Mouse (Mus musculus): ENCODE data around the gene 2210408I21Rik.

Gene 2210408I21Rik

GRCm38 (mm10) chr13:77134931-77135620 lies at the start of gene 2210408I21Rik, which contains the start of gene Slf1:
Gene 2210408I21Rik (plus strand): TSS chr13:77135540.
Gene Slf1 (minus strand): TSS chr13:77135473.
- DNase-seq: peak; percentile 77

- peak; percentile 12 for DNase-seq
Observed at GRCm38 (mm10) chr13:77092876-77093275, 42.5 kb upstream of the 2210408I21Rik start.

GRCm38 (mm10) chr13:77107734-77108133 lies 27.6 kb upstream of the 2210408I21Rik start:
- DNase-seq: no peak

- DNase-seq: no peak
Observed at GRCm38 (mm10) chr13:77118695-77119094, 16.6 kb upstream of the 2210408I21Rik start.

- DNase-seq: no peak
Observed at GRCm38 (mm10) chr13:77125159-77125558, 10.2 kb upstream of the 2210408I21Rik start.

- DNase-seq: no peak
Observed at GRCm38 (mm10) chr13:77128240-77128639, 7.1 kb upstream of the 2210408I21Rik start.

- DNase-seq: no peak
Observed at GRCm38 (mm10) chr13:77131132-77131531, 4.2 kb upstream of the 2210408I21Rik start.

- DNase-seq: no peak
Observed at GRCm38 (mm10) chr13:77135621-77135981, 261 bp downstream of the 2210408I21Rik start.

GRCm38 (mm10) chr13:77140890-77141289 lies 5.5 kb downstream of the 2210408I21Rik start:
- no peak for DNase-seq

- no peak for DNase-seq
Observed at GRCm38 (mm10) chr13:77177931-77178330, 42.6 kb downstream of the 2210408I21Rik start.

GRCm38 (mm10) chr13:77190606-77191005 lies 55.3 kb downstream of the 2210408I21Rik start:
- DNase-seq: no peak

- no peak for DNase-seq
Observed at GRCm38 (mm10) chr13:77192201-77192600, 56.9 kb downstream of the 2210408I21Rik start.

- DNase-seq: no peak
Observed at GRCm38 (mm10) chr13:77208764-77209418, 73.6 kb downstream of the 2210408I21Rik start.

GRCm38 (mm10) chr13:77213196-77213595 lies 77.9 kb downstream of the 2210408I21Rik start:
- no peak for DNase-seq

- DNase-seq: no peak
Observed at GRCm38 (mm10) chr13:77215460-77215859, 80.1 kb downstream of the 2210408I21Rik start.

- no peak for DNase-seq
Observed at GRCm38 (mm10) chr13:77217672-77218280, 82.4 kb downstream of the 2210408I21Rik start.

GRCm38 (mm10) chr13:77221072-77221471 lies 85.7 kb downstream of the 2210408I21Rik start:
- DNase-seq: no peak

- DNase-seq: no peak
Observed at GRCm38 (mm10) chr13:77256541-77256940, 121.2 kb downstream of the 2210408I21Rik start.

- no peak for DNase-seq
Observed at GRCm38 (mm10) chr13:77262715-77263338, 127.5 kb downstream of the 2210408I21Rik start.

GRCm38 (mm10) chr13:77263400-77264179 lies 128.2 kb downstream of the 2210408I21Rik start:
- DNase-seq: no peak

GRCm38 (mm10) chr13:77264481-77264880 lies 129.1 kb downstream of the 2210408I21Rik start:
- DNase-seq: no peak

GRCm38 (mm10) chr13:77275172-77275747 lies 139.9 kb downstream of the 2210408I21Rik start:
- DNase-seq: peak; percentile 2
